Mouse (Mus musculus) small intestine, adult 2 months (tissue): ENCODE measurements at regions not wholly inside any gene's neighbourhood (a gene's known extent, or its start where the extent isn't known, plus 50 kb on each side); places are given as distances from the start of the nearest gene placed in this dataset.
A peak's percentile ranks its signal among the peaks of the same experiment; 100 is the strongest.

Experiments
- H3K27ac ChIP-seq: fragments of 200-500 bp; 2 replicates; pipeline ENCODE4 v1.5.1; 2012; ENCODE audit warnings: low read depth, low read length, control low read depth, inconsistent platforms; ENCODE audit not compliant: insufficient read depth
- H3K27me3 ChIP-seq: fragments of 200-500 bp; 2 replicates; pipeline ENCODE4 v1.6.1; 2012; ENCODE audit warnings: mild to moderate bottlenecking, moderate library complexity, low read length, inconsistent platforms; ENCODE audit not compliant: control insufficient read depth, insufficient read depth
- H3K36me3 ChIP-seq: fragments of 200-500 bp; 2 replicates; pipeline ENCODE4 v1.6.1; 2012; ENCODE audit warnings: mild to moderate bottlenecking, low read length, control low read depth, inconsistent platforms; ENCODE audit not compliant: control insufficient read depth, insufficient read depth
- H3K4me1 ChIP-seq: fragments of 200-500 bp; 2 replicates; pipeline ENCODE4 v1.6.1; 2012; ENCODE audit warnings: low read length, inconsistent platforms, mixed read lengths; ENCODE audit not compliant: control insufficient read depth, insufficient read depth, insufficient read length
- H3K4me3 ChIP-seq: fragments of 200-500 bp; 2 replicates; pipeline ENCODE4 v1.5.1; 2012; ENCODE audit warnings: low read depth, mild to moderate bottlenecking, control low read depth, inconsistent platforms, low read length, moderate library complexity
- CTCF ChIP-seq: fragments of 200-500 bp; IDR thresholded peaks from 2 replicates; pipeline ENCODE4 v1.5.1; 2012; ENCODE audit warnings: low read depth, mild to moderate bottlenecking, control low read depth, inconsistent platforms, low read length, moderate library complexity, mixed read lengths; ENCODE audit not compliant: insufficient replicate concordance, insufficient read length; ENCODE audit errors: extremely low read depth
- POLR2A ChIP-seq: fragments of 200-500 bp; IDR thresholded peaks from 2 replicates; pipeline ENCODE4 v1.6.1; 2012; ENCODE audit warnings: low read depth, mild to moderate bottlenecking, control low read depth, inconsistent platforms, low read length, moderate library complexity
- WGBS: fragments of 180-500 bp; shearing (Covaris S2); methylation state at CpG from one replicate; pipeline ENCODE4 v1.1.7; 2018; 5-methylcytosine and 5-hydroxymethylcytosine counted together

DNA sequence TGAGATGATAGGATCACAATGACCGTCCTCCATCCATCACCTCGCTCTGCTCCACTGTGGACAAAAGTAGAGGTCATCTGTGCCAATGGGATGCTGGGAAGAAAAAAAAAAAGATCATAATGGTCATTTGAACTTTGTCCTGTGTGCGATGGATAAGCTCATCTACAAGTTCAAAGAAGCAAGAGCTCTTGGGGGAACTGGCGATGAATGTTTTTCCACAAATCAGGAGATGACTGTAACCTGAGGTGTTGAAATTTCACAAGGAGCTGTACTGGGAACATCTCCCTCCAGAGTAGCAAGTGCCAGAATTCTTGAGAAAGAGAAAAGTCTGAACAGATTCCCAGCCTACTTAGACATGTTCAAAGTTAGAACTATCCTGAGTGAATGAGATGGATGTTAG lies 287.0 kb downstream of the Tns3 start:
- Histone ChIP-seq H3K4me3 (no peak overlapping the region), H3K27ac (no peak overlapping the region), H3K36me3 (no peaks in the 10 kb centered on the region), H3K27me3 (no peaks in the 10 kb centered on the region), H3K4me1 (no peaks in the 10 kb centered on the region)
- TF ChIP-seq CTCF (no peak), POLR2A (no peak)
- 89% methylated on average over 4 of the region's 4 CpGs for WGBS

DNA sequence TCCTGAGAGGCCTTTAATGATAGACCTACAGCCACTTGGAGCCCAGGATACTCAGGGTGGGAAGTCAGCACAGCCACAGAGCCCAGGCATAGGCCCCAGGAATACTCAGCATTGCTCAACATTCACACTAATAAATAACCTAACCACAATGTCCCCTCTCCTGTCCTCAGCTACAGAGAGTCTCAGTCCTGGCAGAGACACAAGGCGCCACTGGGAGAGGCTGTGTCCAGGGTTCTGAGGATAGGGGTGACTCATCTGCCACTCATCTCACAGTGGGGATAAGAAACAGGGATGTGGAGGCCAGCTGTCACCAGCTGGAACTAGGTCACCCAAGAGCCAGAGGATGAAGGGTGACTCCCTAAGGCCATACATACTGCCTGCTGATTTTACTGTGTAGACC lies 298.8 kb downstream of the Tns3 start:
- no peaks in the 10 kb centered on the region for H3K4me1 ChIP-seq
- TF ChIP-seq CTCF = no peak
- TF ChIP-seq POLR2A = no peak
- no peaks in the 10 kb centered on the region for H3K27me3 ChIP-seq
- WGBS = 64% methylated on average over 1 of the region's 1 CpGs
- no peak overlapping the region for H3K27ac ChIP-seq
- H3K36me3 ChIP-seq = no peaks in the 10 kb centered on the region
- no peak overlapping the region for H3K4me3 ChIP-seq

DNA sequence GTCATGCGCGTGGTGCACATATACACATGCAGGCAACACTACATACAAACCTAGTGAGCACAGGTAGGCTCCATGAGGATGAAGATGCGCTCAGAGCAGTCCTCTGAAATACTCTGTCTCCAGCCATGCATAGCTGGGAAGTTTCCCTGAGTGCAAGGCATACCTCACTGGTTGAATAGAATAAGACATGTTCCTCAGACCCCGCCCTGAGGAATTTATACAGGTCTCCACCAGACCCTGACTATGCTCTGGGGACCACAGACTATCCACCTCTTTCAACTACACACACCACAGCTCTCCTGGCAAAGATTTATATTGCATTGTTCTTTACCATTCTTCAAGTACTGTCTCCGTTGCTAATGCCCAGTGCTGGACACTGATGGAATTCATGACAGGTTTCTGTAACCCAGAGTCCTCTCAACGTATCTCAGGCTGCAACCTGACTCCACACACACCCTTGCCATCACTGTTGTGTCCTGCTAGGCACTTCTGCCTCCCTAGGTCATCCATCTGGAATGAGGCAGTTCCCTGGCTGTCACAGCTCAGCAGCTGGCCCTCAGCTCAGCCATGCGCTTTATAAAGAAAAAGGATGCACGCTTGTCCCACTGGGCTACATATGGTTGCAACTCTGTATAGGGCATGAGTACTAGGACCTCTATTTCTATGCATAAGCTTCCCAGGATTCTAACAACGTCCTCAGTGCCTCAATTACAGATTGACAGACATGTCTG lies 299.5 kb downstream of the Tns3 start:
- 69% methylated on average over 9 of the region's 9 CpGs for WGBS
- no peak for TF ChIP-seq CTCF
- TF ChIP-seq POLR2A = no peak
- Histone ChIP-seq H3K27ac (no peak overlapping the region), H3K4me3 (no peak overlapping the region), H3K4me1 (no peaks in the 10 kb centered on the region), H3K27me3 (no peaks in the 10 kb centered on the region), H3K36me3 (no peaks in the 10 kb centered on the region)

DNA sequence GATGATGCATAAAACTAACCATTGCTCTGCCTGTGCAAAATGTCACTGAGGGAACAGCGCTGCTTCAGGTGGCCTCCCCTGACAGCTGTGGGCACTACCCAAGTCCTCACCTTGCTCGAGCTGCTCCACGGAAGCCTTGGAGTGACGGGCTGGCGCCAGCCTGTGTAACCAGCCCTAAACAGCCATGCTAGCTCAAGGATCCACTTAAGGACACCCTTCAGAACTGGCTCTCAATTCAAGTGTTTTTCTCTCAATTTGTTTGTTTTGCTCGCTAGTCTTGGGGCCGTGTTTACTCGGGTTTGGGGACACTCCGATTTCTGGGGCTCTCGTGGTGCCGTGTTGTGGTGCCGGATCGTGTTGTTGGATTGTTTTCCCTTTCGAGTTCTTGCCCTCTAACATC lies 319.4 kb downstream of the Tns3 start:
- no peaks in the 10 kb centered on the region for H3K4me1 ChIP-seq
- TF ChIP-seq POLR2A = no peak
- no peak for TF ChIP-seq CTCF

DNA sequence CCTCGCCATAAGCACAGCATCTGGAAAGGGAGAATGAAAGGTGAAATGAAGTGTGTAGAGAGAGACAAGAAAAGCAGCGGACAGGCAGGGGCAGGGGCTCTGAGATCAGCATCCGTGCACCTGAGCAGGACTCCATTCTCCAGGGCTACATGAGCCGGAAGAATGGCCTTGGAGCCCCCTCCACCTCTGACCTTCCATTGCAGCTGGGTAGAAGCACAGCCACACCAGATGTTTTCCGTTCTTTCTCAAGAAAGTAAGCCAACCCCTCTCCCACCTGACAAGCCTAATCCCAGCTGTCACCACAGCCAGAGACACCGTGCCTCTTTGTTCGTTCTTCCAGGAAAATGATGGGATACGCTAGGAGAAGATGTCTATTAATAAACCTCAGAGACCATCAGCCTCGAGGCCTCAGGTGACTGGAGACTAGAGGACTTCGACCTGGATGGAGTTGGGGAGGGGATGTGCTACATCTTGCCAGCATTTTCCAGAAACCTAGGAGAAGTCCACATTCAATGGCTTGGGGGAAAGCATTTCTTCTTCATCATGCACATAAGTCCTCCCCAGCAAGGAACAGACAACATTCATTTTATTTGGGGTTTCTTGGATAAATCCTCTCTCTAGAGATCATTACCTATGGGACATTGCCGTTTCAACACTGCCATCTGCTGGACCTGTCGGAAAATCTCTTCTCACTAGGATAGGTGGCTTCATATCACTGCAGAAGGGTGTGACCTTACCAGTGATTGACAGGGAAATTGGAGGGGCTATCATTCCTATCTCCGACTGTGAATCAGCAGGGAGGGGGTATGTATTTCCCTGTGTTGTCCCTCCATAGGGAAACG lies 361.8 kb downstream of the Tns3 start:
- H3K36me3 ChIP-seq = no peaks in the 10 kb centered on the region
- no peak overlapping the region for H3K4me3 ChIP-seq
- no peaks in the 10 kb centered on the region for H3K27me3 ChIP-seq
- no peaks in the 10 kb centered on the region for H3K4me1 ChIP-seq
- WGBS = 50% methylated on average over 14 of the region's 14 CpGs
- no peak overlapping the region for H3K27ac ChIP-seq
- TF ChIP-seq CTCF (no peak), POLR2A (no peak)

More for the DNA sequence above, 319.4 kb downstream of the Tns3 start:
- Histone ChIP-seq H3K36me3 (no peaks in the 10 kb centered on the region), H3K27me3 (no peaks in the 10 kb centered on the region; the same call in 1 of the 2 replicates), H3K4me3 (no peak overlapping the region), H3K27ac (peak overlapping the region; percentile 21; the same call in 1 of the 2 replicates)
- 82% methylated on average over 14 of the region's 14 CpGs for WGBS

DNA sequence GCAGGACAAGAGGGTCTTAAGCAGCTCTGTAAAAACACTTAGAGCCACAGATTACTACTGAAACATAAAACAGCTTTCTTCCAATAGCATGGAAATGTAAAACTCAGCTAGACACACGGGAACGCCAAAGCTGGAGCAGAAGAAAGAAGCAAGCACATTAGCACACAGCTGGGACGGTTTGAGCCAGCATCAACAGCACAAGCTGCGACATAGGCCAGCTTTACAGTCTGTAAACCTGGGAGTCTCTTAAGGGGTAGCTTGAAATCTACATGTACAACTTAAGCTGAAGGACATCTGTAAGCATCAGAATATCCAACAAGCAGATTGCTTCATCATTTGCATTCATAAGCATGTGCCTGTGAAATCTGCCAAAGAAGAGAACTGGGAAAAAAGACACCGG lies 366.9 kb downstream of the Tns3 start:
- Histone ChIP-seq H3K4me3 (no peak overlapping the region), H3K27ac (no peak overlapping the region), H3K27me3 (no peaks in the 10 kb centered on the region), H3K4me1 (no peaks in the 10 kb centered on the region), H3K36me3 (no peaks in the 10 kb centered on the region)
- TF ChIP-seq POLR2A = no peak
- TF ChIP-seq CTCF = no peak
- 71% methylated on average over 5 of the region's 5 CpGs for WGBS
